Mouse (Mus musculus): ENCODE measurements around the gene Cntn5.

GRCm38 (mm10) chr9:9705180-9705579 is 1199.4 kb downstream of the Cntn5 start:
- TF ChIP-seq POLR2A (IDR thresholded peaks at IDR 0.05; ENCODE audit: insufficient read length, low read depth) (no peak), MYOG (IDR thresholded peaks at IDR 0.05; ENCODE audit: control insufficient read depth in 1 of 3, insufficient read depth in 1 of 3, insufficient read length in 2 of 3, low read depth in 2 of 3) (no peak), CEBPB (IDR thresholded peaks at IDR 0.05; ENCODE audit: insufficient read depth, poor library complexity, severe bottlenecking) (no peak), MAX (IDR thresholded peaks at IDR 0.05; ENCODE audit: low read depth) (no peak), TCF12 (IDR thresholded peaks at IDR 0.05; ENCODE audit: insufficient read depth, poor library complexity, severe bottlenecking) (no peak), E2F4 (IDR thresholded peaks at IDR 0.05; ENCODE audit: insufficient read depth) (no peak)

All from myocyte (in vitro differentiated cells).